Mouse (Mus musculus): ENCODE results near the gene Ahdc1. TPM values are rescaled to one million over a fixed set of nuclear protein-coding genes. Genes with fewer than 3 reads are reported as not detected.
A peak's percentile ranks its signal among the peaks of the same experiment; 100 is the strongest.

The Ahdc1 gene
- polyA plus RNA-seq, 1 experiment from 2014 or later, result 10.7 TPM

DNA sequence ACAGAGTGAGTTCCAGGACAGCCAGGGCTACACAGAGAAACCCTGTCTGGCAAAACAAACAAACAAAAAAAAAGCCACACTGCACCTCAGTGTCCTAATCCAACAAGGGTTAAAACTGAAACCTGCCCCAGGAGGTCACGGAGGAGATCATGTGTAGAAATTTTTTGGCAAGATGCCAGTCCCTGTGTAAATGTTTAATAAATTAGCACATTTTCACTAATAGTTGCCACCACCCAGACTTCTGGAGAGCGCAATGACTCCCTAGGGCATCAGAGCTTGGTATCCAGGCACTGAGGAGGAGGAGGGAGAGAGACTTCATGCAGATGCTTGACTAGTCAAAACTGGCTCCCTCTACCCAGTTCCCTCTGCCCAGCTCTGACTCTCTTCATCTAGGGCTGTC is 31.9 kb upstream of the Ahdc1 start:
- 0 out of 2 replicates have a peak, but pooled peaks cover 9% of the 10 kb centered on the region for H3K27me3 ChIP-seq (ENCODE audit: control insufficient read depth, insufficient read depth, low read length)
- ATAC-seq (ENCODE audit: insufficient number of reproducible peaks, insufficient read depth, low FRiP score, low read depth), result no peak
- no peak overlapping the region for H3K4me2 ChIP-seq (replicated peaks; ENCODE audit: low read depth, low read length)
- H3K27ac ChIP-seq (ENCODE audit: low read length), result no peak overlapping the region
- H3K4me3 ChIP-seq (ENCODE audit: low read depth, low read length), result no peak overlapping the region
- no peak overlapping the region for H3K9ac ChIP-seq (replicated peaks; ENCODE audit: low read depth, low read length)
- H3K9me3 ChIP-seq (ENCODE audit: control insufficient read depth, low read depth, low read length), result no peaks in the 10 kb centered on the region
- H3K36me3 ChIP-seq (ENCODE audit: control insufficient read depth, insufficient read depth, low read length), result no peaks in the 10 kb centered on the region
- 41% methylated on average over 2 of the region's 2 CpGs for WGBS
- H3K4me1 ChIP-seq (ENCODE audit: control insufficient read depth, insufficient read depth, low read length), result peaks cover 6% of the 10 kb centered on the region

DNA sequence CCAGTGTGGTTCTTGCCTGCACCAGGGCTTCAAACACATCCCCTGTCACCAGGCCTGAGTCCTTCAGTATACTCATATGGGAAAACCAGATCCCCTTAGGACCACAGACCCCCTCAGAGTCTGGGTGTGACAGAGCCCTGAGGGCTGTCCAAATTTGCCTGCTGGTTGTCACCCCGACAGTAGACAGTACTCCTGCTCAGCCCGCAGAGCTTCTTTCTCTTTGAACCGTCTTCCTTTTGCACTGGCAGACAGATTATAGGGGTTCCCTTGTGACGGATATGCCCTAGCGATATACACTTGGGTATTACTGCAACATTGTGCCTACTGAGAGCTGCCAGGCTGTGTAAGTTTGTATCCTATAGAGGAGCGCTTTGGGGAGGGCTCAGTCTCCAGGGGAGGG is 29.4 kb upstream of the Ahdc1 start:
- Histone ChIP-seq H3K4me2 (replicated peaks; ENCODE audit: low read depth, low read length) (no peak overlapping the region), H3K4me3 (ENCODE audit: low read depth, low read length) (no peak overlapping the region), H3K4me1 (ENCODE audit: control insufficient read depth, insufficient read depth, low read length) (peaks cover 7% of the 10 kb centered on the region), H3K27ac (ENCODE audit: low read length) (no peak overlapping the region), H3K9ac (replicated peaks; ENCODE audit: low read depth, low read length) (no peak overlapping the region), H3K9me3 (ENCODE audit: control insufficient read depth, low read depth, low read length) (no peaks in the 10 kb centered on the region), H3K27me3 (ENCODE audit: control insufficient read depth, insufficient read depth, low read length) (no peaks in the 10 kb centered on the region), H3K36me3 (ENCODE audit: control insufficient read depth, insufficient read depth, low read length) (no peaks in the 10 kb centered on the region)
- no peak for ATAC-seq (ENCODE audit: insufficient number of reproducible peaks, insufficient read depth, low FRiP score, low read depth)
- WGBS, result 67% methylated on average over 6 of the region's 6 CpGs

DNA sequence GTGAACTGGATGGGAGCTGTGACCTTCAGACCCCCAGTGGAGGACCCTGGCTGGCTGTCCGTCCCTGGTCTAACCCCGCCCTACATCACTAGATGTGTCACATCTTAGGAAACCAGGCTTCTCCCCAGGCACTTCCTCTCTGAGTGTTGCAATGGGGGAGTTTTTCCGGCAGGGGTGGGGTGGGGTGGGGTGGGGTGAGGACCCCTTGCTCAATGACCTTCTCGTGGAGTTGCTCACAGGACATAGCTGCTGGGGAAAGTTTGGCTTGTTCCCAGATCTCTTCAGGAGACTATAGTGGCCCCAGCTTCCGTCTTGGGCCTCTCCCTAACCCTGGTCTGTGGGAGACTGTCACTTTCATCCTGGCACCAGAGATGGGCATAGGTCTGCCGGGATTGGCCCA is 28.1 kb upstream of the Ahdc1 start:
- H3K9me3 ChIP-seq (ENCODE audit: control insufficient read depth, low read depth, low read length), result no peaks in the 10 kb centered on the region
- H3K4me3 ChIP-seq (ENCODE audit: low read depth, low read length), result no peak overlapping the region
- H3K9ac ChIP-seq (replicated peaks; ENCODE audit: low read depth, low read length), result no peak overlapping the region
- WGBS, result 66% methylated on average over 6 of the region's 6 CpGs
- H3K27me3 ChIP-seq (ENCODE audit: control insufficient read depth, insufficient read depth, low read length), result no peaks in the 10 kb centered on the region
- H3K4me1 ChIP-seq (ENCODE audit: control insufficient read depth, insufficient read depth, low read length), result peaks cover 7% of the 10 kb centered on the region
- H3K27ac ChIP-seq (ENCODE audit: low read length), result no peak overlapping the region
- ATAC-seq (ENCODE audit: insufficient number of reproducible peaks, insufficient read depth, low FRiP score, low read depth), result no peak
- no peaks in the 10 kb centered on the region for H3K36me3 ChIP-seq (ENCODE audit: control insufficient read depth, insufficient read depth, low read length)
- H3K4me2 ChIP-seq (replicated peaks; ENCODE audit: low read depth, low read length), result no peak overlapping the region

DNA sequence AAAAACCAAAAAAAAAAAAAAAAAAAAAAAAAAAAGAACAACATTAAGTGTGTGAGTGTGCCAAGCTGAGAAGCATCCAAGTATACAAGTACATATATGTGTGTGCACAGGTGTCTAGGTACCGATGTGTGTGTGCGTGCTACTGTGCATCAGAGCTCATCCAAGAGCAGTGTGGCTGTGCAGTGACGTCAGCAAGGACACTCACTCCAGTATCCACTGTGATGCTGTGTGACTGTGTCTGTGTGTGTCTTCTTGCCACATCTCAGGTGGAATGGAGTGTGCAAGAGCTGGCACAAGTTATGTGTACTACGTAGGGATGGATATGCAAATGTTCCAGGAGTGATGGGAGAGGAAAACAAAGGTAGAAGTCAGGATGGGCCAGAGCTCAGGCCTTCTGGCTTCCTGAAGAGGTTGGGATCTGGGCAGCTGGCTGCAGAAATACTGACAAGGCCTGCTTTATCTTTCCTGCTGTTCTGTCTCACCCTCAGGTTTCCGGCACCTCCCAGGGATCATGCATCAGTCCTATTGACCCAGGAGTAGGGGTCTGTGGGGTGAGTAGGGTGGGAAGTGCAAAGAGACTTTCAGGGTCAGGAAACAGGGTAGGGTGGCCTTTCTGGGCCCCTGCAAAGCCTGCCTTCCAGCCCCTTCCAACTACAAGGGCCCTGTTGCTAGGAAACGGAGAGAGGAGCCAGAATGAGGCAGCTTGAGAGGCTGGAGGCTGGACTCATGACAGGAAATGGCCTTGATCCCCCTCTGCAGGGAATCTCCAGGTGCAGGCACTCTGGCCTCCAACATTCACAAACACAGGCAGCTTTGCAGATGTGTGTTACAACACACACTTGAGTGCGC is 27.2 kb upstream of the Ahdc1 start:
- H3K27ac ChIP-seq (ENCODE audit: low read length), result peak overlapping the region; percentile 64
- no peaks in the 10 kb centered on the region for H3K9me3 ChIP-seq (ENCODE audit: control insufficient read depth, low read depth, low read length)
- ATAC-seq (ENCODE audit: insufficient number of reproducible peaks, insufficient read depth, low FRiP score, low read depth), result no peak
- H3K36me3 ChIP-seq (ENCODE audit: control insufficient read depth, insufficient read depth, low read length), result no peaks in the 10 kb centered on the region
- H3K4me3 ChIP-seq (ENCODE audit: low read depth, low read length), result no peak overlapping the region
- H3K27me3 ChIP-seq (ENCODE audit: control insufficient read depth, insufficient read depth, low read length), result no peaks in the 10 kb centered on the region
- WGBS, result 46% methylated on average over 7 of the region's 7 CpGs
- H3K9ac ChIP-seq (replicated peaks; ENCODE audit: low read depth, low read length), result no peak overlapping the region
- peaks cover 7% of the 10 kb centered on the region for H3K4me1 ChIP-seq (ENCODE audit: control insufficient read depth, insufficient read depth, low read length)
- no peak overlapping the region for H3K4me2 ChIP-seq (replicated peaks; ENCODE audit: low read depth, low read length)

DNA sequence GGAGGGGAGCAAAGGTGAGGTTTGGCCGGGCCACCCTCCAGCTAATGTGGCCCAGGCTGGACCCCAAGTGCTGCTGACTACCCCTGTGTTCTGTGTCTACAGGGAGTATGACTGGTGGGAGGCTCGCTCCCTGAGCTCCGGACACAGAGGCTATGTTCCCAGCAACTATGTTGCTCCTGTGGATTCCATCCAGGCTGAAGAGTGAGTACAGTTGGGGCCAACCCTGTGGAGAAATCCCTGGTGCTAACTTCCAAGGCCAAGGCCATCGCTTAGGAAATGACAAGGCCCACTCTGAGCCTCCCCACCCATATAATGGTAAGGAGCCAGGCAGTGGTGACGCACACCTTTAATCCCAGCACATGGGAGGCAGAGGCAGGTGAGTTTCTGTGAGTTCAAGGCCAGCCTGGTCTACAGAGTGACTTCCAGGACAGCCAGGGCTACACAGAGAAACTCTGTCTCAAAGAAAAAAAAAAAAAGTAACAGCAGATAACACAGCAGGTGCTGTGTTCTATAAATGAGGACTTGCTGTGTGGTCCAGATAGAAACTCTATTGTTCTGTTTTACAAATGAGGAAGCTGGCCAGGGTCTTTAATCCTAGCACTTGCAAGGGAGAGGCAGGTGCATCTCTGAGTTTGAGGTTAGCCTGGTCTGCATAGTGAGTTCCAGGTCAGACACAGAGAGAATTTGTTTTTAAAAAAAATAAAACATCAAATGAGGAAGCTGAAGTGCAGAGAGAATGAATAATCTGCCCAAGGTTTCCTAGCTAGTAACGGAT is 22.3 kb upstream of the Ahdc1 start:
- Histone ChIP-seq H3K27ac (ENCODE audit: low read length) (no peak overlapping the region), H3K36me3 (ENCODE audit: control insufficient read depth, insufficient read depth, low read length) (no peaks in the 10 kb centered on the region), H3K9me3 (ENCODE audit: control insufficient read depth, low read depth, low read length) (no peaks in the 10 kb centered on the region), H3K4me3 (ENCODE audit: low read depth, low read length) (no peak overlapping the region), H3K4me1 (ENCODE audit: control insufficient read depth, insufficient read depth, low read length) (peaks cover 5% of the 10 kb centered on the region), H3K4me2 (replicated peaks; ENCODE audit: low read depth, low read length) (no peak overlapping the region), H3K27me3 (ENCODE audit: control insufficient read depth, insufficient read depth, low read length) (no peaks in the 10 kb centered on the region), H3K9ac (replicated peaks; ENCODE audit: low read depth, low read length) (no peak overlapping the region)
- WGBS, result 83% methylated on average over 6 of the region's 6 CpGs
- ATAC-seq (ENCODE audit: insufficient number of reproducible peaks, insufficient read depth, low FRiP score, low read depth), result no peak

DNA sequence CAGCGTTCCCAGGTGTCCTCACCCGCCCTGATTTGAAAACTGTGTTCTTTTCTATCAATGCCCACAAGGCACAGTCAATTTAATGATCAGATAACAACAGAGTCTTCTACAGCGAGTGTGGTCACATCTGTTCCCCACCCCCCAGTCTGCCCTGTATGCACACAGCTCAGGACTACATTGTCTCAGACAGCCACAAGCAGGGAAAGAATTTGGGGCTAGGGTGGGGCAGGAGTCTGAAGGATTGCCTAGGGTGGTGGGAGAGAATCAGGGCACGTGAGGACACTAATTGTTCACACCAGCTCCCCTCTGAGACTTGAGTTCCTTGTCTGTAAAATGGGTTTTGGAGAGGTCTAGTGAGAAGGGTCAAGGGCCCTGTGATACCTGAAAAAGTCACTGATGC is 17.5 kb upstream of the Ahdc1 start:
- Histone ChIP-seq H3K9ac (replicated peaks; ENCODE audit: low read depth, low read length) (no peak overlapping the region), H3K4me2 (replicated peaks; ENCODE audit: low read depth, low read length) (no peak overlapping the region), H3K4me1 (ENCODE audit: control insufficient read depth, insufficient read depth, low read length) (no peaks in the 10 kb centered on the region), H3K36me3 (ENCODE audit: control insufficient read depth, insufficient read depth, low read length) (no peaks in the 10 kb centered on the region), H3K4me3 (ENCODE audit: low read depth, low read length) (no peak overlapping the region), H3K9me3 (ENCODE audit: control insufficient read depth, low read depth, low read length) (no peaks in the 10 kb centered on the region), H3K27ac (ENCODE audit: low read length) (no peak overlapping the region), H3K27me3 (ENCODE audit: control insufficient read depth, insufficient read depth, low read length) (no peaks in the 10 kb centered on the region)
- WGBS, result 58% methylated on average over 4 of the region's 4 CpGs
- no peak for ATAC-seq (ENCODE audit: insufficient number of reproducible peaks, insufficient read depth, low FRiP score, low read depth)

DNA sequence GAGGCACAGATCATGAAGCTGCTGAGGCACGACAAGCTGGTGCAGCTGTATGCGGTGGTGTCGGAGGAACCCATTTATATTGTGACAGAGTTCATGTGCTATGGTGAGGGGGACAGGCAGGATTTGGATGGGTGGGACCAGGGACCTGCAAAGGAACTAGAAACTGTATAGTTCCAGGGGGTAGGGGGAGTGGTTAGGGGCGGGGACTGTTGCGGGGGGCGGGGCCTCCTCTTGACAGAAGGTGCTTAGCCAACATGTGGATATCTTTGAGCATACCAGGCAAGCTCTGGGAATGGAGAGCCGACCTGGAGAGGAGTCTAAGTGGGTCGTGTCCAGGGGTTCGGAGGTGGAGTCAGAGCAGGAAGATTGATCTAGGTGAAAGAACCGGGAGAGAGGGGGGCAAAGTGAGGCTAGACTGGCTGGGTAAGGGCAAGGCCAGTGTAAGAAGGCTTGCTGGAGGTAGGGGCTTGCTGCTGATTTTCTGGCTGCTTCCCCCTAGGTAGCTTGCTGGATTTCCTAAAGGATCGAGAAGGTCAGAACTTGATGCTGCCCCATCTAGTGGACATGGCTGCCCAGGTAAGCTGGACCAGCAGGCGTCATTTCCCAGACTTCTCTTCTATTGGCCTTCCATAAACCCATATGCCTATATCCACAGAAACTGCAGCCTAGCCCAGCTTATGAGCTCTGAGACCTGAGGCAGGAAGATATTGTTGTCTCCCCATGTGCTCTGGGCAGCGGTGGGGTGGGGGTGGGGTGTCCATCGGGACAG is 13.4 kb upstream of the Ahdc1 start:
- Histone ChIP-seq H3K36me3 (ENCODE audit: control insufficient read depth, insufficient read depth, low read length) (no peaks in the 10 kb centered on the region), H3K27me3 (ENCODE audit: control insufficient read depth, insufficient read depth, low read length) (no peaks in the 10 kb centered on the region), H3K9me3 (ENCODE audit: control insufficient read depth, low read depth, low read length) (no peaks in the 10 kb centered on the region), H3K27ac (ENCODE audit: low read length) (no peak overlapping the region), H3K9ac (replicated peaks; ENCODE audit: low read depth, low read length) (no peak overlapping the region), H3K4me1 (ENCODE audit: control insufficient read depth, insufficient read depth, low read length) (no peaks in the 10 kb centered on the region; the same call in 1 of the 2 replicates), H3K4me2 (replicated peaks; ENCODE audit: low read depth, low read length) (no peak overlapping the region), H3K4me3 (ENCODE audit: low read depth, low read length) (no peak overlapping the region)
- 41% methylated on average over 14 of the region's 14 CpGs for WGBS
- no peak for ATAC-seq (ENCODE audit: insufficient number of reproducible peaks, insufficient read depth, low FRiP score, low read depth)

DNA sequence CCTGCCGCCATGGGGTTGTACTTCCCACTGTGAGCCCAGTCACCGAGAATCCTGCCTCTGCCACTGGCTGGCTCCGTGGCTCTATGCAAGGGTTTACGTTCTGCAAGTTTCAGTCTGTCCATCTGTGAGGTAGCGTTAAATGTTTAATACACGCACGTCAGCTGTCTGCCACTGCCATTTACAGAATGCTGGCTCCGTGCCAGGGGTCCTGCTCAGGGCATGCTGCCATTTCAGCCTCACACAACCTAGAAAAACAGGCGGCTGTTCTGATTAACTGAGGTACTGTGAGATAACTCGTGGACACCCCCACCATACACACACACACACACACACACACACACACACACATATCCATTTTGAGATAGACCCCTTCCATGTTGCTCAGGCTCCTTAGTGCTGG is 8.2 kb upstream of the Ahdc1 start:
- no peak overlapping the region for H3K27ac ChIP-seq (ENCODE audit: low read length)
- no peak overlapping the region for H3K4me3 ChIP-seq (ENCODE audit: low read depth, low read length)
- no peaks in the 10 kb centered on the region for H3K36me3 ChIP-seq (ENCODE audit: control insufficient read depth, insufficient read depth, low read length)
- H3K27me3 ChIP-seq (ENCODE audit: control insufficient read depth, insufficient read depth, low read length), result no peaks in the 10 kb centered on the region
- 21% methylated on average over 10 of the region's 10 CpGs for WGBS
- H3K4me1 ChIP-seq (ENCODE audit: control insufficient read depth, insufficient read depth, low read length), result peaks cover 2% of the 10 kb centered on the region; the same call in 1 of the 2 replicates
- no peaks in the 10 kb centered on the region for H3K9me3 ChIP-seq (ENCODE audit: control insufficient read depth, low read depth, low read length)
- no peak overlapping the region for H3K4me2 ChIP-seq (replicated peaks; ENCODE audit: low read depth, low read length)
- no peak for ATAC-seq (ENCODE audit: insufficient number of reproducible peaks, insufficient read depth, low FRiP score, low read depth)
- H3K9ac ChIP-seq (replicated peaks; ENCODE audit: low read depth, low read length), result no peak overlapping the region

Data from stomach, embryonic 14.5 days (tissue).